Mouse (Mus musculus): ENCODE measurements around the gene Htr1d.

- peak; percentile 78 for TF ChIP-seq CTCF (IDR thresholded peaks at IDR 0.05)
- TF ChIP-seq EP300 (IDR thresholded peaks at IDR 0.05): no peak
Measured at GRCm38 (mm10) chr4:136431376-136431693, 8.0 kb downstream of the Htr1d start.

Data from lung, postnatal 0 days (tissue).